Mouse (Mus musculus) heart, adult 18-20 months (tissue): ENCODE data around the gene Sumf1. TPM values are rescaled to one million over a fixed set of nuclear protein-coding genes. Genes with fewer than 3 reads are reported as not detected.

Experiments
- DNase-seq, 2 experiments: peaks; one replicate each; pipeline ENCODE4 v3.0.0; 2021 to 2022; ENCODE audit warnings: mixed read lengths in 1 of 2
- total RNA-seq, 2 experiments: library from RNA; stranded (reverse); gene quantifications; 2 replicates each; pipeline ENCODE4 v1.2.3; 2021

Sumf1 gene
- total RNA-seq, 2 experiments from 2014 or later, result 13.6 to 14.5 TPM

DNA sequence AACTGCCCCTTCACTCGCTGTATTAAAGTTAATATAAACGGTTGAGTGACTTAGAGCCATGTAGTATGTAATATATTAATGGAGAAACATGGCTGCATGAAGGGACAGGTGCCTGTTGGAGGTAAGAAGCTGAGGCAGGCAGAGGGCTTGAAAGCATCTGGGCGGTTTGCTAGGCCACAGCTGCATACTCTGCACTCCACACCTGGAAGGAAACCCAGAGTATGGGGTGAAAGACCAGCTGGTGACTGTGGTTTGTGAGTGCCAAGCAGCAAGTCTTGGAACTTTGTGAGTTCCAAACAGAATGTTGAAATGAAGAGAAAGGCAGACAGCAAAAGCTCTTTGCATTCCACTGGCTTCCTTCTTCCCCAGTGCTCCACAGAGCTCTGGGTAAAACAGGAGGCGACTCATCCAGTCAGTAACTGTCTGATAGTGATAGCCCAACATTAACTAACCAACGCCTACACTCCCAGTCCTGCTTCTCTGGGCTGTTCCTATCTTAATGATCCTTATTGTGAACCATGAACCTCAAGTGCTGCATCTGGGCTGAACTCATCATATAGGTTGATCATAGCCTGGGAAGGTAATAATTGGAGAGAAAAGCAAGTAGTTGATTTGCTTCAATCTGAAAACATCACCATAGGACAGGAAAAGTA, 21.7 kb upstream of the Sumf1 start:
- no peak for DNase-seq

GRCm38 (mm10) chr6:108206145-108206544, 20.8 kb upstream of the Sumf1 start:
- no peak for DNase-seq

DNA sequence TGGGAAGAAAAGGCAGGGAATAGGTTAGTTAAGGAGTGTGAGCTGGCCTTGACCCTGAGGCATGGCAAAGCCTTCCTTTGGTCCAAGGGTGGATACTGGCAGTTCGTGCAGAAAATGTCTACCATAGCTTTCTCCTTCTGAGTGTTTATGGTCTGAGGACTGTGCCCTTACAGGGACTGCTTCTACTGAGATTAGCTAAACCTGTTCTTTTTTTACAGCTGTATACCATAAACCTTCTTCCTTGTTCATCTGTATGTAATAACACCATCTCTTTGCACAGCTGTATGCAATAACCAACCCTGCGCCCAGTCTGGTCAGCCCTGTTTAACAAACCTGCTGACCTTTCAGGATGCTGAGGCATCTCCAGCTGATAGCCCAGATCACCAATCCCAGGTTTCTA, 18.9 kb upstream of the Sumf1 start:
- no peak for DNase-seq

DNA sequence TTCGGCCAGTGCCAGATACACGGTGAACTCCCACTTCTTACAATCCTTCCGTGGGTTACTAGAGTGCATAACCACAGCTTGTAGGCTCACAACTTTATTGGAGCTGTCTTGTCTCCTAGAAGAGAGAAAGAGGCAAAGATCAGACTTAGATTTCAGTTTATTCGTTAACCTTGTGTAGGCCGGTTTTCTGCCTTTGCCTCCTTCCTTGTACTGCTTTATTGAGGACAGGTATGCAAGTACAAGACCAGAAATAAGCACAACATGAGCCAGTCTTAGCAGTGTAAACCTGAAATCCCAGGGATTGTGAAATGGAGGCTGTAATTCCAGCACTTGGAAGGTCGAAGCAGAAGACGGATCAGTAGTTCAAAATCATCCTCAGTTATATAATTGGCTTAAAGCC, 12.9 kb upstream of the Sumf1 start:
- no peak for DNase-seq

DNA sequence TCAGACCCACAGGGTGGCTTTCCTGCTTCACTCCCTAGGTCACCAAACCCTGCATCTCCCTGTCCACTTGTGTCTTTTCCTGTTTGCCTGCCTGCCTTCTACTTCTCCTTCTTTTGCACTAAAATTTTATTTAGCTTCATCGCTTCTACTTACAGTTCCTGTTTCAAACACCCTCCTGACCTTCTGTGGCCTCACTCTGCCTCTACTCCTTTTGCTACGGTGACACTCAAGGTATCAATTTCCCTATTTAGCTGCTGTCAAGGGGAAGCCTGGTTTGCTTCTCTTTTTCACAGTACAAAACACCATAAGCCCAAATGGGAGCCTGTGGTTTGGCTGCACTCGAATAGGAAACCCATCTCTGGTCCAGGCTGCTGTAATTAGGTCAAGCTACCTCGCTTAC, 11.7 kb upstream of the Sumf1 start:
- DNase-seq, result no peak

GRCm38 (mm10) chr6:108196665-108197064, 11.3 kb upstream of the Sumf1 start:
- DNase-seq, result no peak

GRCm38 (mm10) chr6:108192632-108193031, 7.2 kb upstream of the Sumf1 start:
- no peak for DNase-seq

DNA sequence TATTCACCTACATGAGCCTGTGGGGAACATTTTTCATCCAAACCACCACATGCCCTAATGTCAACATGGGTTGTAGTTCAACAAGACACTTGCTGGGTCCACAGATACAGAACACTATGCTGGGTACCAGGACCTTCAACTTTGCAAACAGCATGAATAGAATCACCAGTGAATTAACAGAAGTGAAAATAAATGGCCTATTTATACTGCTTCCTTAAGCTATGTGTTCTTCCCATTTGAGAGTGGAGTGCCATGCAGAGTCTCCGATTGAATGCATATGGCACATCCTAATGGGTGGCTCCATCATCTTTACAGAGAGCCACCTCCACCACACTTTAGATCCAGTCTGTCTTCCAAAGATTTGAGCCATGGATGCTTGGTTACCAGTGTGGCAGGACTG, 5.3 kb upstream of the Sumf1 start:
- no peak for DNase-seq

DNA sequence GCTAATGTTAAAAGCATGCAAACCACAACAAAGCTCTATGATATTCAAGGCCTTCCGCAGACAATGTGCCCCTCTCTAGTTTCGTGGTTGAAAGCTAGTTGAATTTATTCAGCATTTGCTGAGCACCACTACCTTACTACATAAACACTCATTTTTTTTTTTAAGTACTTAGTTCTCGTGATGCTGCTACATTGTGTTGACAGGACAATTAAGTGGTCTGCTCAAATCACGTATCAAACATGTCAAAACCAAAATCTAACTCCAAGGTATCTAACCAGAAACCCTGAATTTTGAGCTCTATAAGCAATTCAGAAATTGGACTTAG, 265 bp upstream of the Sumf1 start:
- no peak for DNase-seq

GRCm38 (mm10) chr6:108179087-108179486, 6.3 kb downstream of the Sumf1 start:
- DNase-seq, result no peak

- DNase-seq, result no peak
Measured at GRCm38 (mm10) chr6:108174181-108174580, 11.2 kb downstream of the Sumf1 start.

DNA sequence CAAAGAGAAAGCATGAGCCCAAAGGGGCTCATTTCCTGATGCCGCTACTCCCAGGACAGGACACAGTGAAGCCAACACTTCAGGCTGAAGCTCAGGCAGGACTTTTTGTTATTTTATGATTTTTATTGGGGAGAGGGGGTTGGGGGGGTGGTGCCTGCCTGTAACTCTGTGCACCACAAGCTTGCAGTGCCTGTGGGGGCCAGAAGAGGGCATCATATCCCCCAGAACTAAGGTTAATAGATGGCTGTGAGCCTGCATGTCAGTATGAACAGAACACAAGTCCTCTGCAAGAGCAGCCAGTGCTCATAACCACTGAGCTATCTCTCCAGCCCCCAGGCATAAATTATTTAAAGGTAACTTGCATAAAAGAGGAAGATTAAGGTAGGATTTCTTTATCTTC, 13.2 kb downstream of the Sumf1 start:
- no peak for DNase-seq

DNA sequence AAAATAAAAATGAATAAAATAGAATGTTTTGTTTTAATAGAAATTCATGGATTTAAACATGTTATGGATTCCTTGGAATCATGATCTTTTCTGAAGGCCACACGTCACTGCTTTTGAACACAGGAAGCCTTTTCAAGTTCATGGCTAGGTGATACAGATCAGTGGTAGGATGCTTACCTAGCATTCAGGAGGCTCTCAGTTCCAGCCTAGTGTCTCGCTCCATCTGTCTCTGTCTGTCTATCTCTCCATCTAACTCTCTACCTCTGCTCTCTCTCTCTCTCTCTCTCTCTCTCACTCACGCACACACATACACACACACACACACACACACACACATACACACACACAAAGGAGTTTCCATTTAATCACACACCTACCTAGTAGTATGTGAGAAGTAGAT, 15.9 kb downstream of the Sumf1 start:
- no peak for DNase-seq

DNA sequence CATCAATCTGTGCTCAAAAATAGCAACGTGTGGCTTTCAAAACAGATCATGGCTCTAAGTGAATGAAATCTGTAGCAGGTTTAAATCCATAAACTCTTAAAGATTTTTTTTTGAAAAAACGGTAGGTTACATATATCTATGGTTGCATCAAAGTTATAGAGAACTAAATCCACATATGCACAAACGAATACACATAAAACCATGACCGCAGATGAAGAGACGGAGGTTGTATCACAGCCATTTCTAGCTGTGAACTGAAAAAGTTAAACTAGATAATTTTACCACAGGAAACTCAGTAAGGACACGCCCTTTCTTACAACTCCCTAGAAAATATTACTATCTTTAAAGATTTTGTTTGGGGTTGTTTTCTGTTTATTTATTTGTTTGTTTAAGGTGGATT, 16.7 kb downstream of the Sumf1 start:
- no peak for DNase-seq

- DNase-seq, result no peak
Measured at GRCm38 (mm10) chr6:108167946-108168680, 17.3 kb downstream of the Sumf1 start.

- no peak for DNase-seq
Measured at GRCm38 (mm10) chr6:108165598-108165997, 19.8 kb downstream of the Sumf1 start.

DNA sequence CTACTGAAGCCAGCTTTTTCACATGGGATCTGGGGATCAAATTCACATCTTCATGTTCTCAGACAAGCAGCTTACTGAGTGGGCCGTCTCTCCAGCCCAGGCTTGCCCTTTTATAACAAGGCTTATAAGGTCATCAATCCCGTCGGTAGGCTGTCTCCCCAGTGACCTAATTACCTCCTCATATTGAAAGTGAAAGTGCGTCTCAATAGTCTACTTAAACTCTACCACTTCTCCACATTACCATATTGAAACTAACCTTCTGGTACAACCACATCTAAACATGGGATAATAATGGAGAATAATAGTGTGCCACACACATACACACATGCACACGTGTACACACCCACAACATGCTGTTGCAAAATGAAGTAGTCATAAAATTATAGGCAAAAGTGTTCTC, 20.4 kb downstream of the Sumf1 start:
- no peak for DNase-seq

- DNase-seq, result no peak
Measured at GRCm38 (mm10) chr6:108160608-108161007, 24.8 kb downstream of the Sumf1 start.

GRCm38 (mm10) chr6:108156881-108157280, 28.5 kb downstream of the Sumf1 start:
- DNase-seq, result peak in 1 of 2 experiments; percentile 11

- no peak for DNase-seq
Measured at GRCm38 (mm10) chr6:108154243-108154642, 31.1 kb downstream of the Sumf1 start.

- DNase-seq, result peak; percentile 9 to 33
Measured at GRCm38 (mm10) chr6:108152661-108153269, 32.6 kb downstream of the Sumf1 start.

- DNase-seq, result no peak
Measured at GRCm38 (mm10) chr6:108152081-108152480, 33.3 kb downstream of the Sumf1 start.

DNA sequence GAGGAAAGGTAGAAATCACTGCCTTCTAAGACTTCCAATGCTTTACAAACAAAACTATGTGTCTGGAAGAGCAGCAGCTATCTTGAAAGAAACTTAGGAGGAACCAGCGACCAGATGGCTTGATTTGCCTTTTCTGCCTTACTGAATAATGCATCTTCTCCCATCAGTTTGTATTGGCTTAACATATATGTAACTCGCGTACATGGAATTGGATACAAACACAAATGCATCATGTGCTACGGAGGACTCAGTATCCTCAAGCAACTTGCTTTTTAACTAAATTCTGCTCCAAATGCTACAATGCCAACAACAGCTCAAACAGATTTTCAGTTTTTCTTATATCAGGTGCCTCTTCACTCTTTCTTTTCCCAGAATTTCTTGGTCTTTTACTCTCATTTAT, 36.1 kb downstream of the Sumf1 start:
- DNase-seq, result no peak

GRCm38 (mm10) chr6:108148435-108148834, 36.9 kb downstream of the Sumf1 start:
- DNase-seq, result no peak
